8 mouse cellular contexts compared by ENCODE assay signal in genomic region chr6:72647383-72647820, GRCm38 (mm10). TPM values are rescaled to one million over a fixed set of nuclear protein-coding genes. Genes with fewer than 3 reads are reported as not detected.
DNase-seq lines count a peak whose midpoint lies in the region; ATAC-seq and TF ChIP-seq lines count a peak whose summit lies in the region.

No protein-coding gene starts in this region.

- TF ChIP-seq CTCF in bone marrow, adult 2 months (IDR thresholded peaks at IDR 0.05; ENCODE audit: control insufficient read depth, insufficient read depth, low read length) = peak; percentile 74
- peak; percentile 60 for TF ChIP-seq CTCF in embryonic fibroblast, embryonic 13.5 days (IDR thresholded peaks at IDR 0.05; ENCODE audit: borderline replicate concordance, insufficient read depth, low read length)
- TF ChIP-seq CTCF in midbrain, postnatal 0 days (IDR thresholded peaks at IDR 0.05) = peak; percentile 90

- H3K4me3 ChIP-seq in bone marrow, adult 2 months (replicated peaks; ENCODE audit: control insufficient read depth, low read depth, low read length) = no peak overlapping the region
- H3K4me3 ChIP-seq in embryonic fibroblast, embryonic 13.5 days (ENCODE audit: insufficient read depth, low read length) = no peak overlapping the region
- 0 out of 2 replicates have a peak overlapping the region, but pooled peaks have one; percentile 3 for H3K4me3 ChIP-seq in heart, embryonic 10.5 days
- no peak overlapping the region for H3K4me3 ChIP-seq in kidney, embryonic 14.5 days (ENCODE audit: low read length)
- H3K4me3 ChIP-seq in limb, embryonic 13.5 days = no peak overlapping the region
- H3K4me3 ChIP-seq in midbrain, postnatal 0 days (ENCODE audit: low read depth, low read length) = no peak overlapping the region
- H3K4me3 ChIP-seq in stomach, embryonic 14.5 days (ENCODE audit: low read depth, low read length) = no peak overlapping the region

- peak; percentile 87 for DNase-seq in heart, embryonic 10.5 days (ENCODE audit: low spot score)
- DNase-seq in midbrain, postnatal 0 days (ENCODE audit: low spot score) = peak; percentile 85

- H3K36me3 ChIP-seq in heart, embryonic 10.5 days = 0 out of 2 replicates have a peak, but pooled peaks cover 5% of the 10 kb centered on the region
- peaks cover 13% of the 10 kb centered on the region; the same call in 1 of the 2 replicates for H3K36me3 ChIP-seq in kidney, embryonic 14.5 days (ENCODE audit: control insufficient read depth, insufficient read depth, low read length)
- H3K36me3 ChIP-seq in limb, embryonic 13.5 days = peaks cover 18% of the 10 kb centered on the region
- no peaks in the 10 kb centered on the region for H3K36me3 ChIP-seq in midbrain, postnatal 0 days (ENCODE audit: insufficient read depth, low read length)
- H3K36me3 ChIP-seq in stomach, embryonic 14.5 days (ENCODE audit: control insufficient read depth, insufficient read depth, low read length) = 0 out of 2 replicates have a peak, but pooled peaks cover 3% of the 10 kb centered on the region

- no peak for TF ChIP-seq POLR2A in bone marrow, adult 2 months (IDR thresholded peaks at IDR 0.05; ENCODE audit: borderline replicate concordance, control insufficient read depth, low read depth, low read length)
- TF ChIP-seq POLR2A in embryonic fibroblast, embryonic 13.5 days (IDR thresholded peaks at IDR 0.05; ENCODE audit: low read depth, low read length) = no peak

- no peaks in the 10 kb centered on the region for H3K9me3 ChIP-seq in heart, embryonic 10.5 days
- no peaks in the 10 kb centered on the region for H3K9me3 ChIP-seq in kidney, embryonic 14.5 days (ENCODE audit: control insufficient read depth, low read length)
- H3K9me3 ChIP-seq in limb, embryonic 13.5 days = no peaks in the 10 kb centered on the region
- H3K9me3 ChIP-seq in midbrain, postnatal 0 days (ENCODE audit: low read length) = no peaks in the 10 kb centered on the region
- no peaks in the 10 kb centered on the region for H3K9me3 ChIP-seq in stomach, embryonic 14.5 days (ENCODE audit: control insufficient read depth, low read depth, low read length)

- H3K4me1 ChIP-seq in bone marrow, adult 2 months (ENCODE audit: control insufficient read depth, insufficient read depth, low read length) = no peaks in the 10 kb centered on the region
- peaks cover 13% of the 10 kb centered on the region; the same call in 1 of the 2 replicates for H3K4me1 ChIP-seq in embryonic fibroblast, embryonic 13.5 days (ENCODE audit: control insufficient read depth, insufficient read depth, low read length)
- peaks cover 19% of the 10 kb centered on the region for H3K4me1 ChIP-seq in heart, embryonic 10.5 days
- peaks cover 24% of the 10 kb centered on the region; the same call in 1 of the 2 replicates for H3K4me1 ChIP-seq in kidney, embryonic 14.5 days (ENCODE audit: control insufficient read depth, insufficient read depth, low read length)
- H3K4me1 ChIP-seq in limb, embryonic 13.5 days = peaks cover 66% of the 10 kb centered on the region
- no peaks in the 10 kb centered on the region for H3K4me1 ChIP-seq in midbrain, postnatal 0 days (ENCODE audit: insufficient read depth, low read length)
- peaks cover 12% of the 10 kb centered on the region for H3K4me1 ChIP-seq in stomach, embryonic 14.5 days (ENCODE audit: control insufficient read depth, insufficient read depth, low read length)

- no peak overlapping the region for H3K4me2 ChIP-seq in kidney, embryonic 14.5 days (replicated peaks; ENCODE audit: low read depth, low read length)
- H3K4me2 ChIP-seq in limb, embryonic 13.5 days (replicated peaks) = no peak overlapping the region
- no peak overlapping the region for H3K4me2 ChIP-seq in midbrain, postnatal 0 days (ENCODE audit: low read depth, low read length, poor library complexity, severe bottlenecking)
- no peak overlapping the region for H3K4me2 ChIP-seq in stomach, embryonic 14.5 days (replicated peaks; ENCODE audit: low read depth, low read length)

- H3K27me3 ChIP-seq in heart, embryonic 10.5 days (ENCODE audit: insufficient read depth, poor library complexity, severe bottlenecking) = no peaks in the 10 kb centered on the region
- no peaks in the 10 kb centered on the region for H3K27me3 ChIP-seq in kidney, embryonic 14.5 days (ENCODE audit: control insufficient read depth, insufficient read depth, low read length)
- H3K27me3 ChIP-seq in limb, embryonic 13.5 days = no peaks in the 10 kb centered on the region
- H3K27me3 ChIP-seq in midbrain, postnatal 0 days (ENCODE audit: insufficient read depth, low read length) = no peaks in the 10 kb centered on the region
- H3K27me3 ChIP-seq in stomach, embryonic 14.5 days (ENCODE audit: control insufficient read depth, insufficient read depth, low read length) = no peaks in the 10 kb centered on the region

- H3K9ac ChIP-seq in kidney, embryonic 14.5 days (ENCODE audit: low read depth, low read length) = no peak overlapping the region
- H3K9ac ChIP-seq in limb, embryonic 13.5 days = no peak overlapping the region
- no peak overlapping the region for H3K9ac ChIP-seq in midbrain, postnatal 0 days (replicated peaks; ENCODE audit: low read length, poor library complexity, severe bottlenecking)
- H3K9ac ChIP-seq in stomach, embryonic 14.5 days (replicated peaks; ENCODE audit: low read depth, low read length) = no peak overlapping the region

- H3K27ac ChIP-seq in bone marrow, adult 2 months (ENCODE audit: control insufficient read depth, insufficient read depth, low read depth, low read length, poor library complexity) = no peak overlapping the region
- H3K27ac ChIP-seq in embryonic fibroblast, embryonic 13.5 days (ENCODE audit: insufficient read depth, low read length) = no peak overlapping the region
- H3K27ac ChIP-seq in heart, embryonic 10.5 days = no peak overlapping the region
- no peak overlapping the region for H3K27ac ChIP-seq in kidney, embryonic 14.5 days (ENCODE audit: low read depth, low read length)
- H3K27ac ChIP-seq in limb, embryonic 13.5 days = no peak overlapping the region
- no peak overlapping the region for H3K27ac ChIP-seq in midbrain, postnatal 0 days (ENCODE audit: low read depth, low read length)
- H3K27ac ChIP-seq in stomach, embryonic 14.5 days (ENCODE audit: low read length) = no peak overlapping the region

- 63% methylated on average over 10 of the region's 10 CpGs for WGBS in bone marrow, adult 2 months
- 35% methylated on average over 10 of the region's 10 CpGs for WGBS in heart, embryonic 10.5 days
- WGBS in kidney, embryonic 14.5 days = 54% methylated on average over 10 of the region's 10 CpGs
- WGBS in limb, embryonic 13.5 days = 41% methylated on average over 10 of the region's 10 CpGs
- 69% methylated on average over 10 of the region's 10 CpGs for WGBS in midbrain, postnatal 0 days
- WGBS in stomach, embryonic 14.5 days = 45% methylated on average over 10 of the region's 10 CpGs

- ATAC-seq in CD4-positive, CD25-positive, alpha-beta regulatory T cell, adult 4 months = peak; percentile 64
- ATAC-seq in kidney, embryonic 14.5 days (ENCODE audit: low FRiP score, low TSS enrichment) = peak; percentile 63
- ATAC-seq in limb, embryonic 13.5 days (ENCODE audit: low FRiP score, low read depth) = 0 out of 2 replicates have a peak, but pooled peaks have one; percentile 16
- ATAC-seq in midbrain, postnatal 0 days (ENCODE audit: low FRiP score) = 0 out of 2 replicates have a peak, but pooled peaks have one; percentile 55
- ATAC-seq in stomach, embryonic 14.5 days (ENCODE audit: insufficient number of reproducible peaks, insufficient read depth, low FRiP score, low read depth) = peak; percentile 47; the same call in 1 of the 2 replicates

RNA-seq across cellular contexts. Expression of gene Tgoln1, which starts 30.6 kb away (rescaled TPM):
- 100 to 1,000 TPM; 114 to 143 TPM for polyA plus RNA-seq in CD4-positive, CD25-positive, alpha-beta regulatory T cell, adult 4 months (2017; shearing (Covaris generic))
- 6.4 and 13.5 TPM in 2 replicates for polyA plus RNA-seq in bone marrow, adult 2 months (2011; ENCODE audit: insufficient read depth, insufficient read length, low replicate concordance, missing spikeins)
- 50.0 and 52.7 TPM in 2 replicates for polyA plus RNA-seq in embryonic fibroblast, embryonic 13.5 days (2011; ENCODE audit: insufficient read length, low read depth, missing spikeins)
- 27.9 and 29.1 TPM in 2 replicates for polyA plus RNA-seq in heart, embryonic 10.5 days (2016; fragmentation: Nextera tagmentation; extraction: Ambion mirVana)
- 22.5 and 39.6 TPM in 2 replicates for polyA plus RNA-seq in kidney, embryonic 14.5 days (2014; fragmentation: Nextera tagmentation; extraction: Ambion mirVana)
- 22.0 and 23.0 TPM in 2 replicates for polyA plus RNA-seq in limb, embryonic 13.5 days (2015; fragmentation: Nextera tagmentation; extraction: Ambion mirVana)
- 34.2 and 36.2 TPM in 2 replicates for total RNA-seq in midbrain, postnatal 0 days (2014; rRNA removed)
- 37.7 and 39.2 TPM in 2 replicates for polyA plus RNA-seq in midbrain, postnatal 0 days (2015; fragmentation: Nextera tagmentation; extraction: Ambion mirVana)
- polyA plus RNA-seq in stomach, embryonic 14.5 days (2014; fragmentation: Nextera tagmentation; extraction: Ambion mirVana) = 38.9 and 39.3 TPM in 2 replicates

RNA-seq across cellular contexts. Expression of gene Retsat, which starts 49.1 kb away (rescaled TPM):
- polyA plus RNA-seq in CD4-positive, CD25-positive, alpha-beta regulatory T cell, adult 4 months (2017; shearing (Covaris generic)) = 1 to 10 TPM; 5.3 to 5.7 TPM
- polyA plus RNA-seq in bone marrow, adult 2 months (2011; ENCODE audit: insufficient read depth, insufficient read length, low replicate concordance, missing spikeins) = 1.3 and 4.0 TPM in 2 replicates
- polyA plus RNA-seq in embryonic fibroblast, embryonic 13.5 days (2011; ENCODE audit: insufficient read length, low read depth, missing spikeins) = 11.0 and 12.3 TPM in 2 replicates
- 13.5 and 17.0 TPM in 2 replicates for polyA plus RNA-seq in heart, embryonic 10.5 days (2016; fragmentation: Nextera tagmentation; extraction: Ambion mirVana)
- polyA plus RNA-seq in kidney, embryonic 14.5 days (2014; fragmentation: Nextera tagmentation; extraction: Ambion mirVana) = 14.7 and 20.1 TPM in 2 replicates
- polyA plus RNA-seq in limb, embryonic 13.5 days (2015; fragmentation: Nextera tagmentation; extraction: Ambion mirVana) = 15.1 and 17.9 TPM in 2 replicates
- total RNA-seq in midbrain, postnatal 0 days (2014; rRNA removed) = 4.4 and 4.5 TPM in 2 replicates
- polyA plus RNA-seq in midbrain, postnatal 0 days (2015; fragmentation: Nextera tagmentation; extraction: Ambion mirVana) = 6.8 and 7.5 TPM in 2 replicates
- polyA plus RNA-seq in stomach, embryonic 14.5 days (2014; fragmentation: Nextera tagmentation; extraction: Ambion mirVana) = 17.0 and 21.9 TPM in 2 replicates

RNA-seq across cellular contexts. Expression of gene Elmod3, which starts 49.2 kb away (rescaled TPM):
- 10 to 100 TPM; 22.9 to 32.2 TPM for polyA plus RNA-seq in CD4-positive, CD25-positive, alpha-beta regulatory T cell, adult 4 months (2017; shearing (Covaris generic))
- polyA plus RNA-seq in bone marrow, adult 2 months (2011; ENCODE audit: insufficient read depth, insufficient read length, low replicate concordance, missing spikeins) = 2.7 and 5.2 TPM in 2 replicates
- polyA plus RNA-seq in embryonic fibroblast, embryonic 13.5 days (2011; ENCODE audit: insufficient read length, low read depth, missing spikeins) = 8.1 and 8.8 TPM in 2 replicates
- polyA plus RNA-seq in heart, embryonic 10.5 days (2016; fragmentation: Nextera tagmentation; extraction: Ambion mirVana) = 12.9 and 13.3 TPM in 2 replicates
- 10.4 and 15.0 TPM in 2 replicates for polyA plus RNA-seq in kidney, embryonic 14.5 days (2014; fragmentation: Nextera tagmentation; extraction: Ambion mirVana)
- 15.3 and 16.7 TPM in 2 replicates for polyA plus RNA-seq in limb, embryonic 13.5 days (2015; fragmentation: Nextera tagmentation; extraction: Ambion mirVana)
- total RNA-seq in midbrain, postnatal 0 days (2014; rRNA removed) = 12.5 and 18.3 TPM in 2 replicates
- polyA plus RNA-seq in midbrain, postnatal 0 days (2015; fragmentation: Nextera tagmentation; extraction: Ambion mirVana) = 16.0 and 17.9 TPM in 2 replicates
- polyA plus RNA-seq in stomach, embryonic 14.5 days (2014; fragmentation: Nextera tagmentation; extraction: Ambion mirVana) = 19.0 and 19.1 TPM in 2 replicates
